Mouse (Mus musculus): ENCODE measurements around the gene Cep131.

DNA sequence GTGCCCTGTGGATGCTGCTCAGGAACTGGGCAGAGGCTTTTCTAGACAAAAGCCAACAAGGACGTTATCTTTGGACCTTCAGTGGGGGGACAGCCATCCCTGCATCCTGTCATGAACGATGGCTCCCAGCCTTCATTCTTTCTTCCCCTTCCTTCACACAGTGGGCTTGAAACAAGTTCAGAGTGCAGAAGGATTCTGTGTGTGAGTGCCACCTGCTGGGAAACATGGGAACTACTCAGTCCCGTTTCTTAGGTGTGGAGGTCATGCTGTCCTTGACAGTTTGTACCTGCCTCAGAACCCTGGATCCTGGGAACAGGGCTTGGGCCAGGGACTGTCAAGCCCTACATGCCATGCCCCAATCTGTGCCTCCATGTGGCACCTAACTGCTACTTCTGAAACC, 14.4 kb upstream of the Cep131 start:
- TF ChIP-seq CTCF (IDR thresholded peaks at IDR 0.05; ENCODE audit: borderline replicate concordance, control insufficient read depth, extremely low read depth, insufficient read depth, low read length, poor library complexity) = no peak
- no peak for TF ChIP-seq POLR2A (IDR thresholded peaks at IDR 0.05; ENCODE audit: control insufficient read depth, extremely low read depth, insufficient read depth, low read length, poor library complexity)
